Mouse (Mus musculus) A20 (cell line): ENCODE data around the gene Prpf38a.

Source experiments
- DNase-seq: peaks from one replicate; pipeline ENCODE4 v3.0.0-alpha.2; 2011; ENCODE audit warnings: low read depth, low spot score

Prpf38a gene

GRCm38 (mm10) chr4:108578840-108579742 is at the start of gene Prpf38a, which contains the start of gene Orc1:
TSS of gene Prpf38a (minus strand) at chr4:108579336.
TSS of gene Orc1 (plus strand) at chr4:108579423.
- DNase-seq, result peak; percentile 98

GRCm38 (mm10) chr4:108627066-108627465 is 47.9 kb upstream of the Prpf38a start:
- no peak for DNase-seq

GRCm38 (mm10) chr4:108621504-108621903 is 42.4 kb upstream of the Prpf38a start:
- DNase-seq, result peak; percentile 52

GRCm38 (mm10) chr4:108620536-108620935 is 41.4 kb upstream of the Prpf38a start:
- DNase-seq, result no peak

GRCm38 (mm10) chr4:108619587-108620341 is 40.6 kb upstream of the Prpf38a start, which contains the start of gene Cc2d1b:
TSS of gene Cc2d1b (plus strand) at chr4:108619940.
- DNase-seq, result peak; percentile 97

GRCm38 (mm10) chr4:108619165-108619564 is 40.0 kb upstream of the Prpf38a start:
- DNase-seq, result no peak

DNA sequence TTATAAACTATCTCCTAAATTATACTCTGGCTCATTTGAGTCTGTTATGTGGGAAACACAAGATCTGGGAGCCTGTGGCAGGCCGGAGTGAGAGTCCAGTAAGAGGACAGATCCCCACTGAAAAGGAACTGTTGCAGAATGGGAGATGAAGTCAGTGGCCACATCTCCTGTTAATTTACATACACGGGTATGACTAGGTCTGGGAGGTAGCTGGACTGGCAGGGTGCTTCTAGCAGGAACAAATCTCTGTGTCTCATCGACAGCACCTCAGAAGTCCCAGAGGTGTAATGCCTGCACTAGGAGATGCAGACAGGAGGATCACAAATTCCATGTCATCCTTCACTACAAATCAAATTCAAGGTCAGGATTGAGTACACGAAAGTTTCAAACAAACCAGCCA is 39.5 kb upstream of the Prpf38a start:
- DNase-seq, result peak; percentile 58

DNA sequence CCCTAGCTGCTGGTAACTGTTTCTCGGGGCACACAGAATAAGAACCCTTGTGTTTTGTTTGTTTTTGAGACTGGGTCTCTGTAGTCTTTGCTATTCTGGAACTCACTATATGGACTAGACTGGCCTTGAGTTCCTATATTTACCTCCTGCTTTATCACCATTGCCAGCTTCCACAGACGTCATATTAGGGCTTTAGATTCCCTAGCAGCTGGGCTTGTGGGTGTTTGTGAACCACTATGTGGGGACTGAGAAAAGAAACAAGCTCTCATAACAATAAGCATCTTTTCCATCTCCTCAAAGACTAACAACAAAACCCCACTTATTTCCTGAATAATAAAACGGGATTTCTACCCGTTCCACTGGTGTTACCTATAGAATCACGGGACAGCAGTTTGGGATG is 31.8 kb upstream of the Prpf38a start:
- no peak for DNase-seq

DNA sequence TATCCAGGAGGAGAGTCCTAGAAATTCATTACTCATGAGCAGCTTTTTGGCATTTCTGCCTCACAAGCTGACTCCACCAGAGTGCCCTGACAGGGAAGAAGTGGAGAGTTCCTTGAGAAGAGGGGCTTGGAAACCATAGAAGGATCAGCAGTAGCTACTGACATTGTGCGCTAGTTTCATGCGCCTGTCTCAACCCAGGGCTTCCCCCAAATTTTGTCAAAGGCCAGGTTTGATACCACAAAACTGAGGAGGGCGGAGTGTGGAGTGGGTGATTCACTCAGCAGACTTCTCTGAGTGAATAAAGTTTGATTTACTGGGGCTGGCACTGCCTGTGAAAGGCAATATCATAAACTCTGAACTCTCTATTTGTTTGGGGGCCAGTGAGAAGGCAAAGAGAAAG is 29.5 kb upstream of the Prpf38a start:
- no peak for DNase-seq

DNA sequence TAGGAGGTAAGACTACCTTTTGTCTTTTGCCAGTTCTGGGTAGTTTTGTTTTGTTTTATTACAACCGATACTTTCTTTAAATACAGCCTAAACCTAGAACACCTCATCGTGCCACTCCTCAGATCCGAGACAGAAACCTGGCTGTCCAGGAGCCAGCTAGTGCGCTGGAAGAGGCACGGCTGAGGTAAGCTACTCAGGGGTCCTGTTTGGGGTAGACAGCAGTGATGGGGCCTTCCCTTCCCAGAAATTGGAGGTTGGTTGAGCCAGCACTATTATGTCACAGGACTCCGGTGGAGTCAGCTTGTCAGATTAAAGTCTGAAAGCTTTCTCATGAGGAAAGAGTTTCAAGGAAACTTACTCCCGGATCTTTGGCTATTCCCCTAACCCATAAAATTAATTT is 22.7 kb upstream of the Prpf38a start:
- DNase-seq, result no peak

GRCm38 (mm10) chr4:108598306-108598705 is 19.2 kb upstream of the Prpf38a start:
- peak; percentile 59 for DNase-seq

GRCm38 (mm10) chr4:108595785-108596184 is 16.6 kb upstream of the Prpf38a start:
- no peak for DNase-seq

DNA sequence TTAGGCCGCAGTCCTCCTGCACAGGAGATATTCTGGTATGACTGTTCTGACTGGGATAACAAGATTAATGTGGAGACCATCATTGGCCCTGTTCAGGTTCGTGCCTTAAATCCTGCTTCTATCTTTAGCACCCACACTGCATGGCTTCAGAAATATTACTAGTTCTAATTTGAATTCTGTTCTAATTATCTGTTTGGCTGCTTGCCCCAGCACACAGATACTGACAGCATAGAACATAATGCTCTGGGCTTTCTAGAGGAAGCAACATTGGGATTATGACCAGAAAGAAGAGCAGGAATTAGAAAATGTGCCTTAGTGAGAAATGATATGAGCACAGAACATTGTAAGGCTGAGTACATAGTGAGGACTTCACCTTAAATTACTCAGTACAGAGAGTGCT is 14.2 kb upstream of the Prpf38a start:
- DNase-seq, result no peak

DNA sequence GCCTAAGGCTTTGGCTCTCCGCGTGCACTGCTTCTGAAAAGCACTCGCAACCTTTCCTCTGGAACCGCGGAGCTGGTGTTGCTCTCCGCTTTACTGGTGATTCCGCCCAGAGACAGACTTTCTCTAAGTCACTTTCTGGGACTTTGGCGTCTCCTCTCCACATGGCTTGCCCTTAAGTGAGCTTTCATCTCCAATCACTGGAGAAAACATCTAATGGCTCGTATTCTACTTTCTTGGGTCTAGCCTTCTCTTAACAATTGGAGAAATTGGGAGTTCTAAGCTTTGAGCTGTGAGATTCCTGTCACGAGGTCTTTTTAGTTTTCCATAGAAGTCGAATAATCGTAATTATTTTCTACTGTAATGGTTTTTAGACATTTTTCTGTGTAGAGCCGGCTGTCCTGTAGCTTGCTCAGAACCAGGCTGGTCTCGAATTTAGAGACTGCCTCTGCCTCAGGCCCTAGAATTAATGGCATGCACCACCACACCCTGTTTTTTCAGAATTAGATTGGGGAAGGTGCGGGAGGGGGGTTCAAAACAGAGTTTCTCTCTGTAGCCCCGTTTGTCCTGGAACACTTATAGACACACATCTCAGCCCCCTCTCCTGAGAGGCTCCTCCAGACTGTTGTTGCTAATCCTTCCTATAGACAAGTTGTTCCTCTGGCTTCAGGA is 741 bp upstream of the Prpf38a start:
- DNase-seq, result peak; percentile 26

DNA sequence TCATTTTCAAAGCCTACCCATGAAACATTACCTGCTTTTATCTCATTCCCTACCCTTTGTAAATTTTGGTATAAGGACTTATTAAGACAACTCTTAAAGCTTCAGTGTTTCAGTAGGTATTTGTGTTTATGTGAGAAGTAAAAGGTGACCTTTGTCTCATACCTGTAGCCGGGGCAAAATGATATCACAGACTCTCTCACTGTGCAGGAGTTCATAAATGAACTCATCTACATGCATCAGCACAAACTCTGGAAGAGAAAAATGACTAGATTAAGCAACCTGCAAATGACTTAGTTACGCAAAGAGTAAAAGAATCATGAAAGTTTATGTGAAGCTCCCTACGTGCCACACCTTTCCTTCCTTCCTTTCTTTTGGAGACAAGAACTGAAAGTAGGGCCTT is 6.5 kb downstream of the Prpf38a start:
- no peak for DNase-seq

- no peak for DNase-seq
Observed at GRCm38 (mm10) chr4:108565026-108565425, 14.1 kb downstream of the Prpf38a start.

DNA sequence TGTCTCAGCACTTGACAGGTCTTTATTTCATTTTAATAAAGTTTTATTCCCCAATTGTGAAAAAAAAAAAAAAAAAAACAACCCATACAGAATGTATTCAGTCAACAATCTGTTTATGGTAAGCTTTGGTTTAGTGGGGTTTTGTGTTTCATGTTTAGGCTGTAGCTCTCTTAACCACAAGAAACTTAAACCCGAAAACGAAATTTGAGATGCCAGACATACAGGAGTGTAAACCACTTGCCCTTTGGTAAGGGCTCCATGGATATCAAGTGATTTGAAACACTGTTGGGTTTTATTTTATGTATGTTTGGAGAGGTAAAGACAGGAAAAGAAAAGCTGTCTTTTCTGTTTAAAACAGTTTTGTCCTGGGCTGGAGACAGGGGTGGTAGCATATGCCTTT is 39.4 kb downstream of the Prpf38a start:
- no peak for DNase-seq
